Mouse (Mus musculus) cerebellum, adult 2 months (tissue): ENCODE results near the gene Gemin2. TPM values are rescaled to one million over a fixed set of nuclear protein-coding genes. Genes with fewer than 3 reads are reported as not detected.

Source experiments
- DNase-seq, 2 experiments: peaks; one replicate each; pipeline ENCODE4 v3.0.0; 2021
- H3K27ac ChIP-seq: fragments of 200-500 bp; 2 replicates; pipeline ENCODE4 v1.5.1; 2012; ENCODE audit warnings: low read length, control low read depth, inconsistent platforms; ENCODE audit not compliant: insufficient read depth
- H3K27me3 ChIP-seq: fragments of 200-500 bp; 2 replicates; pipeline ENCODE4 v1.6.1; 2012; ENCODE audit warnings: inconsistent platforms, mild to moderate bottlenecking, low read length, moderate library complexity; ENCODE audit not compliant: control insufficient read depth, insufficient read depth
- H3K4me1 ChIP-seq: fragments of 200-500 bp; 2 replicates; pipeline ENCODE4 v1.6.1; 2011; ENCODE audit warnings: low read length; ENCODE audit not compliant: control insufficient read depth, insufficient read depth
- H3K4me3 ChIP-seq: fragments of 200-500 bp; replicated peaks from 2 replicates; pipeline ENCODE3; 2011; ENCODE audit warnings: mild to moderate bottlenecking, low read depth, low read length, control low read depth; ENCODE audit not compliant: insufficient read depth
- CTCF ChIP-seq: fragments of 200-500 bp; IDR thresholded peaks from 2 replicates; pipeline ENCODE4 v1.5.1; 2011; ENCODE audit warnings: low read depth, mild to moderate bottlenecking, control low read depth, low read length, moderate library complexity, borderline replicate concordance; ENCODE audit not compliant: insufficient read depth
- POLR2A ChIP-seq: fragments of 200-500 bp; IDR thresholded peaks from 2 replicates; pipeline ENCODE4 v1.6.1; 2011; ENCODE audit warnings: low read length, control low read depth, borderline replicate concordance; ENCODE audit not compliant: insufficient read depth
- WGBS: fragments of 180-500 bp; shearing (Covaris S2); methylation state at CpG from one replicate; pipeline ENCODE4 v1.1.7; 2018; 5-methylcytosine and 5-hydroxymethylcytosine counted together
- polyA plus RNA-seq: library from polyadenylated mRNA; depleted of rRNA; stranded (reverse); fragments of >200 nt; gene quantifications from 2 replicates; pipeline ENCODE4 v1.2.3, GENCODE M21; 2012; rRNA removed

The Gemin2 gene
- polyA plus RNA-seq, 1 experiment = 9.3 TPM

DNA sequence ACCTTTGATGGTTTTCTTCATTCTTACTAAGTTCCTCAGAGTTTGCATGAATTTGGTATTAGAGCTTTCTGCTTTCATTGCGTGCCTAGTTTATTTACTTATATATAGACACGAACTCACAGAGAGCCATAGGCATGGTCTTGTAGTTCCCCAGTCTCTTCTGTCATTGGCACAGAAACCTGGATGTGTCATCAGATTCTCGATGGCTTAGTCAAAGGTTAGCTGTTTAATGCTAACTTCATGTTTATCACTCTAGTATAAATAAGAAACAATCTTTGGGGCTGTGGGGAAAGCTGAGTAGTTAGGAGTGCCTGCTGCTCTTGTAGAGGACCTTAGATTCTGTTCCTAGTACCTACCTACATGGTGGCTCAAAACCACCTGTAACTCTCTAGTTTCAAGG lies 63.8 kb downstream of the Gemin2 start:
- H3K4me3 ChIP-seq = no peak overlapping the region
- 90% methylated on average over 3 of the region's 3 CpGs for WGBS
- H3K27ac ChIP-seq = no peak overlapping the region
- no peak for TF ChIP-seq POLR2A
- TF ChIP-seq CTCF = no peak
- no peaks in the 10 kb centered on the region for H3K4me1 ChIP-seq
- no peaks in the 10 kb centered on the region for H3K27me3 ChIP-seq
- no peak for DNase-seq

DNA sequence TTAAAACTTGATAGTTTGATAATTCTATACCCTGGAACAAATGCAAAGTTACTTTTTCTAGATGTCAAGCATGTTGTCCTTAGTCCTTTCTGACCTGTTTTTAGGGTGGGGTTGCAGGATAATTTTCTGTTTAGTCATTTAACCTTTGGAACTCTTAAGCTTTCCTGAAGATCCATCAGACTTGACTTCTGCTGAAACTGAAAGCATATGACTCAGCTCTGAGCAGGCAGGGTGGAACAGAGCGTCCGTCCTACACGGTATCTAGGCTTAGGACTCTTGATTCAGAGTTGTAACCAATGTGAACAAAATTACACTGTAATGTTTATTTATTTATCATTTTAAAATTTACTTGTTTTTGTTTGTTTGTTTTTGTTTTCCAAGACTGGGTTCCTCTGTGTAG lies 64.7 kb downstream of the Gemin2 start:
- 93% methylated on average over 3 of the region's 3 CpGs for WGBS
- no peak for TF ChIP-seq POLR2A
- no peak for TF ChIP-seq CTCF
- no peak for DNase-seq
- Histone ChIP-seq H3K4me1 (no peaks in the 10 kb centered on the region), H3K27ac (no peak overlapping the region), H3K4me3 (no peak overlapping the region), H3K27me3 (no peaks in the 10 kb centered on the region)

Other genes with a start within 250 kb of the Gemin2 start
- gene Sec23a, start 1.4 kb upstream of the Gemin2 start, polyA plus RNA-seq = 48.4 and 48.5 TPM in 2 replicates
- gene Trappc6b, start 48.1 kb downstream of the Gemin2 start, polyA plus RNA-seq = 140 and 143 TPM in 2 replicates
- gene Pnn, start 53.5 kb downstream of the Gemin2 start, polyA plus RNA-seq = 81.3 and 81.5 TPM in 2 replicates
- gene Mia2, start 82.4 kb downstream of the Gemin2 start, polyA plus RNA-seq = 59.2 and 59.8 TPM in 2 replicates
- 45.2 and 45.5 TPM in 2 replicates for gene Fbxo33, start 206.3 kb downstream of the Gemin2 start, polyA plus RNA-seq